Mouse (Mus musculus) neural tube, postnatal 0 days (tissue): Measurements from ENCODE around the gene Kcnk13. TPM values are rescaled to one million over a fixed set of nuclear protein-coding genes. Genes with fewer than 3 reads are reported as not detected.

Source experiments
- microRNA-seq: library from miRNA; unstranded; fragments of <30 nt; microRNA quantifications from one replicate; pipeline ENCODE4, GENCODE M21; 2016
- polyA plus RNA-seq: library from polyadenylated mRNA; unstranded; fragments of >200 nt; fragmentation: Nextera tagmentation; extraction: Ambion mirVana; gene quantifications from 2 replicates; pipeline ENCODE4 v1.2.1, GENCODE M21; 2015

The Kcnk13 gene
- 2.3 and 2.4 TPM in 2 replicates for polyA plus RNA-seq

GRCm38 (mm10) chr12:99964301-99965202 lies at the start of gene Kcnk13:
TSS of gene Kcnk13 (plus strand) at chr12:99964499.

GRCm38 (mm10) chr12:100109986-100110696 lies 145.8 kb downstream of the Kcnk13 start, which contains the start of gene Psmc1:
TSS of gene Psmc1 (plus strand) at chr12:100110154.

Small RNAs within 50 kb of the gene (microRNA-seq; reads per million reads assigned to microRNA genes)
- gene Gm23291: not detected

Other genes with a start within 250 kb of the Kcnk13 start
- gene Efcab11, start 80.1 kb upstream of the Kcnk13 start, polyA plus RNA-seq: 2.5 and 3.2 TPM in 2 replicates
- gene Tdp1, start 80.0 kb upstream of the Kcnk13 start, polyA plus RNA-seq: 30.2 and 32.4 TPM in 2 replicates
- gene Psmc1, start 145.7 kb downstream of the Kcnk13 start, polyA plus RNA-seq: 252 and 261 TPM in 2 replicates
- gene Nrde2, start 195.2 kb downstream of the Kcnk13 start, polyA plus RNA-seq: 7.0 and 7.9 TPM in 2 replicates
- 4,093 and 4,719 TPM in 2 replicates for gene Calm1, start 234.9 kb downstream of the Kcnk13 start, polyA plus RNA-seq